Mouse (Mus musculus) adrenal gland, postnatal 14 days (tissue): Measurements from ENCODE around the gene Nsa2. TPM values are rescaled to one million over a fixed set of nuclear protein-coding genes. Genes with fewer than 3 reads are reported as not detected.

Source experiments
- DNase-seq: peaks from one replicate; pipeline ENCODE4 v3.0.0; 2021; ENCODE audit warnings: mixed read lengths
- total RNA-seq: library from RNA; stranded (reverse); gene quantifications from 2 replicates; pipeline ENCODE4 v1.2.3, GENCODE M21; 2021

Nsa2 gene
- total RNA-seq, 1 experiment from 2014 or later = 92.3 TPM

DNA sequence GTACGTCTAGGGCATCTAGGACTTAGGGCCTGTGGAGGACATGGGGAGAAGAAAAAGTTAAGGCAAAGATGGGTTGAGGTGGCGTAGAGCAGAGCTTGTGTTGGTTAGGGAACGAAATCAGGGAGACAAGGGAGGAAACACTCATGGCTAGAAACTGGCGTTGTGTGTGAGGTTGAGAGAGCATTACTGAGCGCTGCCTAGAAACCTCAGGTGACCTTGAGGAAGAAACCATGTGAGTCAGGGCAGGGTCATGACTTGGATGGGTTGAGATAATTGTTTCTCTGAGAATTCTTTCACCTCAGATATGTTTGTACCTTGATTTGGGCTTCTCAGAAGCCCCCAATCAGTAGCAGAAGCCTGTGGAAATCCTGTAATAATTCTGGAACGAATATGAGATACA, 50.3 kb downstream of the Nsa2 start:
- no peak for DNase-seq

DNA sequence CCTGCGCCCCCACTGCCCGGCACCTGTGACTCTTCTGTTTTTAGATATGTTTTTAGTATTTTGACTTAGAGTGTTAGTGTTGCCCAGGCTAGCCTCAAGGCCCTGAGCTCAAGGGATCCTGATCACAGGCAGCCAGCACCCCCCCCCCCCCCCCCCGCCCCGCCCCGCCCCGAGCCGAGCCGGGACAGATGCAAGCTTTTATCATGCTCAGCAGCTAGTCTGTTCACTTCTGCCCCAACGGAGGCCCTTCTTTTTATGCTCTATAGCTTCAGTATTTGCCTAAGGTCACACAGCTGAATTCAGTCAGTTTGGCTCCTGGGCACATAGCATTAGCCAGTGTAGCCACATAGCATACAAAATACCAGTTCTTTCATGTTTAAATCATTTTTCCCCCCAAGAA, 51.4 kb downstream of the Nsa2 start:
- DNase-seq = no peak

DNA sequence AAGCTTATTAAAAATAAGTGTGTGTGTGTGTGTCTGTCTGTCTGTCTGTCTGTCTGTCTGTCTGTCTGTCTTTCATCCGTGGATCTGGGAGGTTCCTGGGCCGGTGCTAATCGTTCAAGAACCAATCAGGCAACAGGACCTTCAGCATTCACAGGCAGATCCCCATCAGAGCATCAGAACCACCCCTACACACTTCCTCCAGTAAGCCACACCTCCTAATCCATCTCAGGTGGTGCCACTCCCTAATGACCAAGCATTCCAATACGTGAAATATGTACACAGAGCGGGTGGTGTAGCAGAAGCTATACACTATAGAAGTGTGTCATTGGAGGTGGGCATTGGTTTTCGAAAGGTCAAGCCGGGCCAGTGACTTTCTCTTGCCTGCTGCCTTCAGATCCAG, 55.3 kb downstream of the Nsa2 start:
- DNase-seq = no peak

DNA sequence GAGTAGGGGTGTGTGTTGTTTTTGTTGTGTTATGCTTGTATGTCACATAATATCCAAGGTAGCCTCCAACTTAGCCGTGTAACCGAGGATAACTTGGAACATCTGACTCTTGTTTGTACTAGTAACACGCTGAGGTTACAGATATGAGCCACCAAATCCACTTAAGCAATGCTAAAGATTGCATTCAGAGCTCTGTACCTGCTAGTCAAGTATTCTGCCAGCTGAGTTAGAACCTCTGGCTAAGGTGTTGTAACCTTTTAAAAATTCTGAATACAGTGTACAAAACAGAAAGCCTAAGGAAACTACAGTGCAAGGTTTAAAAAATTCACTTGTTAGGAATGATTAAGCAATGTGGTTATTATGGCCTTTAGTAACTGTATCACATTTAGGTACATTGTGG, 57.1 kb downstream of the Nsa2 start:
- DNase-seq = no peak

DNA sequence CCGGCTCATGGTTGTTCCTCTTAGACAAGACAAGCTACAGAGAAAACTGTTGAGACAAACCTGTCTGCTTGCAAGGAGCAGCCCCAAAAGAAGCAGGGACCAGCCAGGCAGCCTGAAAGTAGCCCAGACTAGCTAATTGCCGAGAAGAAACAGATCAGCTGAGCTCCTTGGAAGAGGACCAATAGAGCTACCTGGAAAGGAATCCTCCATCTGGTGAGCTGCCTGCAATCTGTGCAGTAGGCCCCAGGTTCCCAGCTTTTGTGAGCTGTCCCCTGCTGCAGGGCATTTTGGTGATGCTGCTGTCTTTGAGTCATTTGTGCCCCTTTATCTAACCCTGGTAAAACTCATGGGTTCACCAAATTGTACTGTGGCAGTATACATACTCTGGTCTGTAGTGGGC, 57.5 kb downstream of the Nsa2 start:
- no peak for DNase-seq

Other genes with a start within 250 kb of the Nsa2 start
- 0.79 and 1.1 TPM in 2 replicates for gene Gcnt4, start 213.2 kb downstream of the Nsa2 start, total RNA-seq
- gene 1700029F12Rik, start 103.6 kb downstream of the Nsa2 start, total RNA-seq = not detected in 2 replicates
- gene Fam169a, start 70.7 kb downstream of the Nsa2 start, total RNA-seq = 4.5 and 5.7 TPM in 2 replicates
- gene Gm6169, start 38.7 kb downstream of the Nsa2 start, total RNA-seq = 0.33 TPM in 1 of 2 replicates, not detected in the other
- gene Gfm2, start within 50 bp of the Nsa2 start, total RNA-seq = 38.0 and 40.9 TPM in 2 replicates
- gene Hexb, start 60.4 kb upstream of the Nsa2 start, total RNA-seq = 24.6 and 25.6 TPM in 2 replicates
- 15.0 and 19.0 TPM in 2 replicates for gene Enc1, start 103.2 kb upstream of the Nsa2 start, total RNA-seq